Mouse (Mus musculus): ENCODE data around the gene Kntc1. TPM values are rescaled to one million over a fixed set of nuclear protein-coding genes. Genes with fewer than 3 reads are reported as not detected.

Gene Kntc1
- polyA plus RNA-seq, 1 experiment: not detected

DNA sequence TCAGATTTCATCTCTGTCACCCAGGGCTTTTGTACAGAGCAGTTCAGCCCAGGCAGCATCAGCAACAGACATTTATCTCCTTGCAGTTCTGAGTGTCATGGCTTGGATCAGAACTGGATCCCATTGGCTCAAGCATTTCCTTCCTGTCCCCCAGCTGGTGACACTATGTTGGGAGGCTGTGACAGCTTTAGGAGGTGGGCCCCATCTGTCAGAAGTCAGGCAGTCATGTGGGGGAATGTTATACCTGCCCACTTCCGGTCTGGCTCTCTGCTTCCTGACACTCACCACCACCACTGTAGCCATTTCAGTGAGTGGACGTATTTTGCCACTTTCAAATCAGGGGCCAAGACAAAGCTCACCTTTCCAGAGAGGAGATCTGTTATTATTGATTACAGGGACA lies 101.9 kb downstream of the Kntc1 start:
- no peaks in the 10 kb centered on the region for H3K4me1 ChIP-seq (ENCODE audit: control insufficient read depth, insufficient read depth, low read length)
- H3K4me3 ChIP-seq (ENCODE audit: insufficient read depth, low read depth, low read length): no peak overlapping the region
- TF ChIP-seq POLR2A (IDR thresholded peaks at IDR 0.05; ENCODE audit: insufficient read depth, low read depth, low read length) (no peak), CTCF (IDR thresholded peaks at IDR 0.05; ENCODE audit: insufficient read depth, low read depth, low read length) (no peak)
- H3K27ac ChIP-seq (ENCODE audit: insufficient read depth, low read depth, low read length): no peak overlapping the region
- WGBS: 76% methylated on average over 2 of the region's 2 CpGs

DNA sequence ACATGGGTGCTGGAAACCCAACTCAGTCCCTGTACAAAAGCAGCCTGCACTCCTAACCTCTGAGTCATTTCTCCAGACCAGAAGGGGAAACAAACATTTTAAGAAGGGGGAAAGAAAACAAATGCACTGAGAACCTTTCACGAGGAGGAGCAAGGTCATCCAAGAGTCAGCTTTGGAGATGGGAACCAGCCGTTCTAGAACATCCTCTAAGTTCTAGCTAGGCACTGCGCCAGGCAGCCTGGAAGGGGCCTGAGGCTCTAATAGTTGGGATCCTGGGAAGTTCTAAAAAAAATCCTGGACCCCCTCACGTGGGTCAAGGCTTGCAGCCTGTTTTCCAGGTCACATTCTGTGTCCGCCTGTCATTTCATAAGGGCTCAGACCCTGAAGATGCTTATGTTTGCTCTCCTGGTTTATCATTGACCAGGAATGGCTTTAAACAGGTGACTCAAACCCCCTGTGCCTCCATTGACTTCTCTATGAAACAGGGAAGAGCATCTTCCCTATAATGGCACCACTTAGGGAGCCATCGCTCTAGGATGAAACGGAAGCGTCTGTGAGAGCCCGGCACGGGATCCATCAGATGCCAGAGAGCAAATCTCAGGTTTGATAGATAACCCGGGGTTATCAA lies 104.5 kb downstream of the Kntc1 start:
- WGBS: 90% methylated on average over 11 of the region's 11 CpGs
- H3K4me3 ChIP-seq (ENCODE audit: insufficient read depth, low read depth, low read length): no peak overlapping the region
- H3K4me1 ChIP-seq (ENCODE audit: control insufficient read depth, insufficient read depth, low read length): no peaks in the 10 kb centered on the region
- H3K27ac ChIP-seq (ENCODE audit: insufficient read depth, low read depth, low read length): no peak overlapping the region
- TF ChIP-seq CTCF (IDR thresholded peaks at IDR 0.05; ENCODE audit: insufficient read depth, low read depth, low read length) (no peak), POLR2A (IDR thresholded peaks at IDR 0.05; ENCODE audit: insufficient read depth, low read depth, low read length) (no peak)

DNA sequence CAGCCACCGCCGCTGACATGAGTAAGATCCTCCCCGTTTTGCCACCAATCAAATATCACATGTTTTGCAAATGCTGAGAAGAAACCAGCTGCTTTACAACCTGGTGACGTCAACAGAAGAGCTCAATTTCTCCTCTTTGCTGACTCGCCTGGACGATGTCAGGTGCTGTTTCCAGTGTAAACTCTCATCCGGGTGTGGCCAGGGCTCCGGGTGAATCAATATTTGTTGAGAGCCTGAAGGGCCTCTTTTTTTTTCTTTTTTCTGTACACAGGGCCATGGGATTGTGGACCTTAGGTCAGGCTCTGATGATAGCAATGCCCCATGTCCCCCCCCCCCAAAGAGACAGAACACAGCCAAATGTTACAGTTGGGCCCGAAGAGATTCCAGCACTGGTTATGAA lies 105.0 kb downstream of the Kntc1 start:
- 88% methylated on average over 9 of the region's 9 CpGs for WGBS
- no peak for TF ChIP-seq CTCF (IDR thresholded peaks at IDR 0.05; ENCODE audit: insufficient read depth, low read depth, low read length)

DNA sequence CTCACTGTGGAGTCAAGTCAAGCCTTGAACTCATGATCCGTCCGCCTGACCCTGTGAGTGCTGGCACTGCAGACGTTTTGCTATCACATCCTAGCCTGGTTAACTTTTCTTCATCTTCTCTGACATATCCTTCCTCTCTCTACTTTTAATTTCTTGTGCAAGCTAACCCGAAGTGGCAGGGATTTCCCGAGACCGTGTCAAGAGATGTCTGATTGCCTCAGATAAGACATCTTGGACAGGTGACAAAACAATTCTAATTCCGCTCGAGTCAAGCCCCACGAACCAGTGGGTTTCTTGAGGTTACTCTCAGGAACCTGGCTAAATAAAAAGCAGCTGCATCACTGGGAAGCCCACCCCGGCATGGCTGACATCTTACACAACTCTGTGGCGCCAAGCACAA lies 109.3 kb downstream of the Kntc1 start:
- H3K4me1 ChIP-seq (ENCODE audit: control insufficient read depth, insufficient read depth, low read length): no peaks in the 10 kb centered on the region
- H3K27ac ChIP-seq (ENCODE audit: insufficient read depth, low read depth, low read length): no peak overlapping the region
- no peak overlapping the region for H3K4me3 ChIP-seq (ENCODE audit: insufficient read depth, low read depth, low read length)

More for the DNA sequence above, 105.0 kb downstream of the Kntc1 start:
- Histone ChIP-seq H3K4me3 (ENCODE audit: insufficient read depth, low read depth, low read length) (no peak overlapping the region), H3K27ac (ENCODE audit: insufficient read depth, low read depth, low read length) (no peak overlapping the region), H3K4me1 (ENCODE audit: control insufficient read depth, insufficient read depth, low read length) (no peaks in the 10 kb centered on the region)

DNA sequence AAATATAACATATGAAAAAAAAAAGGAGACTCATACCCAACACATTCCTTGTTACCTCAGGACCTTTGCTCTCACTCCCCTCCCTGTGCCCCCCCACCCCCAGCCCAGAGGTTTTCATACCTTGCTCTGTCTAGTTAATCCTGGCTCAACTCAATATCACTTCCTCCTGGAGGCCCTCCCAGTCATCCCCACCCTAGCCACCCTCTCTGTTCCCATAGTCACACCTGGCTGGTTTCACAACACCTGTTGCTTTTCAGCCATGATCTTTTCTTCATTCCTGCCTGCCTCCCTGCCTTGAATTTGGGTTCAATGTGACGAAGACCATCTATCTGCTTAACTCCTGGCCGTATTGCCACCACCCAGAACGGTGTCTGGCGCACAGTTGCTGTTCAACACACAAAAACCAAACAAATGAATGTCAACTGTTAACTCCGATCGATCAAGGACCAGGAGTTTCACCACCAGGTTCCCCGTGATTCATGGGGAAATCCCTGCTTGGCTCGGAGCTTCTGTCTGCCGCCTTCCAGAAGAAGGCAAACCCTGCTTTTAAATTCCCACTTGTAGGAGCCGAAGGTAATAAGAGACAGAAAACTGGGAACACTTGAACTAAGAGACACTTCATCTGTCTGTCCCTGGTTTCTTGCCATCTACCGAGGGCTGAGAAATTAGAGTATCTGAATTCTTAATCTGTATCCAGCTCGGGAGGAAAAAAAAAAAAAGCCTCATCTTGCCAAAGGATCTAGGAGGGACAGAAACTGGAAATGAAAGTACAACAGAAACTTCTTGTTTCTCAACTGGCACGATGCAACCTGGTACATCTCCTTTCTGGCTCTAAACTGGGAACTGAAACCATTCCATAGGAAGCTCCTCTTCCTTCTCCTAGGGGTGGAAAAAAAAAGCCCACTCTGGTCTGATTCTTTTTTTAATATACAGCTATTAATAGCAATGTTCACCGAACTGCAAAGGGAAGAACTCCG lies 113.1 kb downstream of the Kntc1 start:
- Histone ChIP-seq H3K4me3 (ENCODE audit: insufficient read depth, low read depth, low read length) (no peak overlapping the region), H3K4me1 (ENCODE audit: control insufficient read depth, insufficient read depth, low read length) (no peaks in the 10 kb centered on the region), H3K27ac (ENCODE audit: insufficient read depth, low read depth, low read length) (no peak overlapping the region)
- TF ChIP-seq CTCF (IDR thresholded peaks at IDR 0.05; ENCODE audit: insufficient read depth, low read depth, low read length) (no peak), POLR2A (IDR thresholded peaks at IDR 0.05; ENCODE audit: insufficient read depth, low read depth, low read length) (no peak)
- 67% methylated on average over 15 of the region's 15 CpGs for WGBS

More for the DNA sequence above, 109.3 kb downstream of the Kntc1 start:
- 82% methylated on average over 11 of the region's 11 CpGs for WGBS
- no peak for TF ChIP-seq POLR2A (IDR thresholded peaks at IDR 0.05; ENCODE audit: insufficient read depth, low read depth, low read length)
- no peak for TF ChIP-seq CTCF (IDR thresholded peaks at IDR 0.05; ENCODE audit: insufficient read depth, low read depth, low read length)

DNA sequence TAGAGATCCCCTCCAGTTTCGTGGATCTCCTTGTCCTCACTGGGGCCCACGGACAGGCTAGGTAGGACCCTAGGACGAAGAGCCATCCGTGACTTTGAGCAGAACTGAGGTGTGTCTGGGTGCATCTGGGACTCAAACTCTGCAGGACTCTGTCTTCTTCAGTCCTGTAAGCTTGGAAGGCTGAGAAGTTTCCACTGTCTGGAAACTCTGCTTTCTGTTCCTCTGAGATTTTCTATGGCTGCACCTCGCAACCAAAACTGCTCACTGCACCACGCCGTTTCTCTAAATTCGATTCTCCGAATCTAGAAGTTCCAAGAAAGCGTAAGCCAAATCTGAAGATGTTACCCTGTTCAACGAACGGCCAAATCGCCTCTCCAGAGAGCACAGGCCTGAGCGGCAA lies 114.4 kb downstream of the Kntc1 start:
- WGBS: 90% methylated on average over 14 of the region's 14 CpGs
- TF ChIP-seq CTCF (IDR thresholded peaks at IDR 0.05; ENCODE audit: insufficient read depth, low read depth, low read length) (no peak), POLR2A (IDR thresholded peaks at IDR 0.05; ENCODE audit: insufficient read depth, low read depth, low read length) (no peak)
- no peak overlapping the region for H3K4me3 ChIP-seq (ENCODE audit: insufficient read depth, low read depth, low read length)
- H3K27ac ChIP-seq (ENCODE audit: insufficient read depth, low read depth, low read length): no peak overlapping the region
- no peaks in the 10 kb centered on the region for H3K4me1 ChIP-seq (ENCODE audit: control insufficient read depth, insufficient read depth, low read length)

DNA sequence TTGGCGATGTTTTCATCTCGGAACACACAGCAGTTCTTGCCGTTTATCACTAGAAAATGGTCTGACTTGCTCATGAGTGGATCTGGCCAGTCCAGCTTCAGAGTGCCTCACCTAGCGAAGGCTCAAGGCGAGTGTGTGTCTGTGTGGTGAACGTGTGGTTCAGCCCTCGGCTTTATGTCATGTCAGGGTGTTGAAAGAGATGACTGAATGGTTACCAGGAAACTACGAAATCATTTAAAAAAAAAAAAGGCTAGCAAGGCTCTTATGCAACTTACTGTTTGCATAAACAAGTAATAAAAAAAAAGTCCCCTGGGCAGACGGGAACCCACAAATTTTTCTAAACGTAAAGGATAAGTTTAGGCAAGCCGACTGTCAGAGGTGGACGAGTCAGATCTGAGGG lies 115.8 kb downstream of the Kntc1 start, which contains the start of gene Hcar2:
Gene Hcar2, minus strand, starts transcription at position 135 of the 400 bp plus-strand sequence.
- H3K27ac ChIP-seq (ENCODE audit: insufficient read depth, low read depth, low read length): no peak within 1 kb of the TSS
- 81% methylated on average over 12 of the region's 12 CpGs for WGBS
- H3K4me1 ChIP-seq (ENCODE audit: control insufficient read depth, insufficient read depth, low read length): no peaks in the 10 kb centered on the region
- no peak for TF ChIP-seq POLR2A (IDR thresholded peaks at IDR 0.05; ENCODE audit: insufficient read depth, low read depth, low read length)
- TF ChIP-seq CTCF (IDR thresholded peaks at IDR 0.05; ENCODE audit: insufficient read depth, low read depth, low read length): no peak
- no peak within 1 kb of the TSS for H3K4me3 ChIP-seq (ENCODE audit: insufficient read depth, low read depth, low read length)

DNA sequence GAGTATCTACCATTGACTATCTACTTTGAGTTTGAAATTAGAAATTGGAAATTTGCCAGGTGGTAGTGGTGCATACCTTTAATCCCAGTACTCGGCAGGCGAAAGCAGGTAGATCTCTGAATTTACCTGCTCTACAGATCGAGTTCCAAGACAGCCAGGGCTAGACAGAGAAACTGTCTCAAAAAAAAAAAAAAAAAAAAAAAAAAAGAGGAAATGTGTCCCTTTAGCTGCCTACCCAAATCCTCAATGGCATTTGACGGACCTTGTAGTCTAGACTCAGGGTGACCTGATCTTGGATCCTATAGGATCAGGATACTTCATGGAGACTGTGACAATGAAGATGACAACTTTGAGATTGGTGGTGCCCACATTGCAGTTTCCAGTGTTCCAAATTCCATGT lies 116.9 kb downstream of the Kntc1 start:
- Histone ChIP-seq H3K4me1 (ENCODE audit: control insufficient read depth, insufficient read depth, low read length) (no peaks in the 10 kb centered on the region), H3K27ac (ENCODE audit: insufficient read depth, low read depth, low read length) (no peak overlapping the region), H3K4me3 (ENCODE audit: insufficient read depth, low read depth, low read length) (no peak overlapping the region)
- WGBS: 91% methylated on average over 4 of the region's 4 CpGs
- no peak for TF ChIP-seq CTCF (IDR thresholded peaks at IDR 0.05; ENCODE audit: insufficient read depth, low read depth, low read length)
- no peak for TF ChIP-seq POLR2A (IDR thresholded peaks at IDR 0.05; ENCODE audit: insufficient read depth, low read depth, low read length)

DNA sequence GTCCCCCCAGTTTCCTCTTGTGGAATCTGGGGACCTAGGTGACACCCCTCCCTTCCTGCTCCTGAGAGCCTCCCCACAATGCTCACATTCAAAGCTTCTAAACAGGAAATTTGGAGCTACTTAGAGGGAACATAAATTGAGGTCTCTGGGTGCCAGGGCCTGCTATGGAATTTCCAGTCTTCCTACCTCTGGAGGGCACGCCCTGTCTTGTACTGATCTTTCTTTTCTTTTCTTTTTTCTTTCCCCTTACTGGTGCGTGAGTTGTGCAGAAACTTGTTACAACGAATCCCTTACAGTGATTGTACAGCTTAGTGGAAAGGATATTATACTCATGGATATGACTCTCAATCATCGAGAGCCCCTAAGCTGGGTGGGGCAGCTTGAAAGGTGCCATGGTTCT lies 120.1 kb downstream of the Kntc1 start:
- no peak for TF ChIP-seq POLR2A (IDR thresholded peaks at IDR 0.05; ENCODE audit: insufficient read depth, low read depth, low read length)
- no peak for TF ChIP-seq CTCF (IDR thresholded peaks at IDR 0.05; ENCODE audit: insufficient read depth, low read depth, low read length)
- 86% methylated on average over 4 of the region's 4 CpGs for WGBS
- Histone ChIP-seq H3K27ac (ENCODE audit: insufficient read depth, low read depth, low read length) (no peak overlapping the region), H3K4me1 (ENCODE audit: control insufficient read depth, insufficient read depth, low read length) (no peaks in the 10 kb centered on the region), H3K4me3 (ENCODE audit: insufficient read depth, low read depth, low read length) (no peak overlapping the region)

Other genes starting within 250 kb of the Kntc1 start
- not detected in 2 replicates for gene B3gnt4, start 239.3 kb upstream of the Kntc1 start, polyA plus RNA-seq (2012; ENCODE audit: insufficient read depth, insufficient read length, low replicate concordance, missing spikeins)
- not detected in 2 replicates for gene Diablo, start 225.5 kb upstream of the Kntc1 start, polyA plus RNA-seq (2012; ENCODE audit: insufficient read depth, insufficient read length, low replicate concordance, missing spikeins)
- not detected in 2 replicates for gene Gm49027, start 224.2 kb upstream of the Kntc1 start, polyA plus RNA-seq (2012; ENCODE audit: insufficient read depth, insufficient read length, low replicate concordance, missing spikeins)
- not detected in 2 replicates for gene Vps33a, start 176.7 kb upstream of the Kntc1 start, polyA plus RNA-seq (2012; ENCODE audit: insufficient read depth, insufficient read length, low replicate concordance, missing spikeins)
- not detected in 2 replicates for gene Clip1, start 65.1 kb upstream of the Kntc1 start, polyA plus RNA-seq (2012; ENCODE audit: insufficient read depth, insufficient read length, low replicate concordance, missing spikeins)
- not detected in 2 replicates for gene Zcchc8, start 28.6 kb upstream of the Kntc1 start, polyA plus RNA-seq (2012; ENCODE audit: insufficient read depth, insufficient read length, low replicate concordance, missing spikeins)
- gene Rsrc2, start 302 bp upstream of the Kntc1 start, polyA plus RNA-seq (2012; ENCODE audit: insufficient read depth, insufficient read length, low replicate concordance, missing spikeins): 245 and 278 TPM in 2 replicates
- gene Hcar2, start 115.8 kb downstream of the Kntc1 start, polyA plus RNA-seq (2012; ENCODE audit: insufficient read depth, insufficient read length, low replicate concordance, missing spikeins): not detected in 2 replicates
- not detected in 2 replicates for gene Hcar1, start 130.3 kb downstream of the Kntc1 start, polyA plus RNA-seq (2012; ENCODE audit: insufficient read depth, insufficient read length, low replicate concordance, missing spikeins)
- not detected in 2 replicates for gene Denr, start 157.5 kb downstream of the Kntc1 start, polyA plus RNA-seq (2012; ENCODE audit: insufficient read depth, insufficient read length, low replicate concordance, missing spikeins)
- not detected in 2 replicates for gene Gm43518, start 177.7 kb downstream of the Kntc1 start, polyA plus RNA-seq (2012; ENCODE audit: insufficient read depth, insufficient read length, low replicate concordance, missing spikeins)
- gene Ccdc62, start 181.0 kb downstream of the Kntc1 start, polyA plus RNA-seq (2012; ENCODE audit: insufficient read depth, insufficient read length, low replicate concordance, missing spikeins): not detected in 2 replicates
- not detected in 2 replicates for gene Hip1r, start 223.9 kb downstream of the Kntc1 start, polyA plus RNA-seq (2012; ENCODE audit: insufficient read depth, insufficient read length, low replicate concordance, missing spikeins)